Mouse (Mus musculus): Measurements from ENCODE around the gene Podn.

- TF ChIP-seq CTCF (IDR thresholded peaks at IDR 0.05; ENCODE audit: low read depth) = no peak
- no peak for TF ChIP-seq EP300 (IDR thresholded peaks at IDR 0.05; ENCODE audit: low read depth)
Observed at GRCm38 (mm10) chr4:108031502-108032351, 64.5 kb downstream of the Podn start.

All from liver, embryonic 14.5 days (tissue).